In genomic region chr14:104038628-104039325, GRCm38 (mm10) we compare ENCODE assay signal across 8 mouse cellular contexts.
DNase-seq lines count a peak whose midpoint lies in the region; ATAC-seq and TF ChIP-seq lines count a peak whose summit lies in the region.

No protein-coding gene starts in this region.

- H3K4me3 ChIP-seq in MEL (ENCODE audit: control insufficient read depth in 1 of 2, insufficient read depth in 1 of 2, low read depth in 2 of 2, low read length in 2 of 2): no peak overlapping the region
- H3K4me3 ChIP-seq in bone marrow macrophage, adult 2 months (ENCODE audit: insufficient read depth, low read length): no peak overlapping the region
- H3K4me3 ChIP-seq in embryonic facial prominence, embryonic 14.5 days (ENCODE audit: low read depth, low read length): no peak overlapping the region
- H3K4me3 ChIP-seq in lung, embryonic 15.5 days: no peak overlapping the region

- peak; percentile 18 to 73 (median 71); a peak in 4 of 6 replicates for TF ChIP-seq CTCF in MEL (IDR thresholded peaks at IDR 0.05 in 2 of 3, conservative IDR thresholded peaks at IDR 0.05 in 1 of 3; ENCODE audit: control insufficient read depth in 1 of 3, insufficient read depth in 1 of 3, low read depth in 2 of 3, low read length in 3 of 3, poor library complexity in 1 of 3, severe bottlenecking in 1 of 3)
- peak; percentile 81 for TF ChIP-seq CTCF in bone marrow macrophage, adult 2 months (IDR thresholded peaks at IDR 0.05; ENCODE audit: low read depth, low read length)

- peak; percentile 40 for DNase-seq in MEL (ENCODE audit: low read depth, low spot score)
- DNase-seq in embryonic facial prominence, embryonic 14.5 days (ENCODE audit: low spot score): peak; percentile 83
- peak; percentile 18 to 31 for DNase-seq in heart, postnatal 36 days
- peak; percentile 2 for DNase-seq in large intestine, adult 2 months (ENCODE audit: low read depth, low spot score)
- peak; percentile 84 for DNase-seq in retina, postnatal 1 day

- no peaks in the 10 kb centered on the region for H3K9me3 ChIP-seq in MEL (replicated peaks; ENCODE audit: insufficient read depth, low read length)
- H3K9me3 ChIP-seq in embryonic facial prominence, embryonic 14.5 days (ENCODE audit: control insufficient read depth, low read length): no peaks in the 10 kb centered on the region
- H3K9me3 ChIP-seq in lung, embryonic 15.5 days: no peaks in the 10 kb centered on the region

- peak; percentile 77 for TF ChIP-seq RAD21 in MEL (IDR thresholded peaks at IDR 0.05; ENCODE audit: low read depth, low read length)

- H3K27me3 ChIP-seq in MEL (ENCODE audit: control insufficient read depth in 1 of 2, insufficient read depth in 2 of 2, low read length in 2 of 2): no peaks in the 10 kb centered on the region; a peak in 1 of 4 replicates
- no peaks in the 10 kb centered on the region; the same call in 1 of the 2 replicates for H3K27me3 ChIP-seq in embryonic facial prominence, embryonic 14.5 days (replicated peaks; ENCODE audit: control insufficient read depth, insufficient read depth, low read length)
- 0 out of 2 replicates have a peak, but pooled peaks cover 3% of the 10 kb centered on the region for H3K27me3 ChIP-seq in lung, embryonic 15.5 days

- TF ChIP-seq POLR2A in MEL (IDR thresholded peaks at IDR 0.05; ENCODE audit: control insufficient read depth in 1 of 2, insufficient read depth in 1 of 2, low read depth in 1 of 2, low read length in 2 of 2, poor library complexity in 1 of 2): no peak
- no peak for TF ChIP-seq POLR2A in bone marrow macrophage, adult 2 months (IDR thresholded peaks at IDR 0.05; ENCODE audit: borderline replicate concordance, low read depth, low read length)

- WGBS in embryonic facial prominence, embryonic 14.5 days: 7% methylated on average over 13 of the region's 13 CpGs
- WGBS in large intestine, adult 2 months: 11% methylated on average over 13 of the region's 13 CpGs
- WGBS in lung, embryonic 15.5 days: 7% methylated on average over 13 of the region's 13 CpGs

- no peaks in the 10 kb centered on the region for H3K4me1 ChIP-seq in MEL (ENCODE audit: control insufficient read depth in 1 of 2, insufficient read depth in 2 of 2, low read length in 2 of 2)
- H3K4me1 ChIP-seq in bone marrow macrophage, adult 2 months (ENCODE audit: control insufficient read depth, insufficient read depth, low read length): no peaks in the 10 kb centered on the region
- no peaks in the 10 kb centered on the region for H3K4me1 ChIP-seq in embryonic facial prominence, embryonic 14.5 days (ENCODE audit: control insufficient read depth, insufficient read depth, low read length)
- no peaks in the 10 kb centered on the region for H3K4me1 ChIP-seq in lung, embryonic 15.5 days

- no peaks in the 10 kb centered on the region for H3K36me3 ChIP-seq in MEL (ENCODE audit: control insufficient read depth in 1 of 2, insufficient read depth in 2 of 2, low read length in 2 of 2)
- no peaks in the 10 kb centered on the region for H3K36me3 ChIP-seq in embryonic facial prominence, embryonic 14.5 days (ENCODE audit: control insufficient read depth, insufficient read depth, low read length)
- H3K36me3 ChIP-seq in lung, embryonic 15.5 days: no peaks in the 10 kb centered on the region

- H3K79me2 ChIP-seq in MEL (ENCODE audit: control insufficient read depth, insufficient read depth, low read length, poor library complexity): no peaks in the 10 kb centered on the region

- H3K9ac ChIP-seq in MEL (ENCODE audit: control insufficient read depth, low read depth, low read length, poor library complexity, severe bottlenecking): no peak overlapping the region
- no peak overlapping the region for H3K9ac ChIP-seq in embryonic facial prominence, embryonic 14.5 days (ENCODE audit: low read depth, low read length)
- no peak overlapping the region for H3K9ac ChIP-seq in lung, embryonic 15.5 days

- H3K4me2 ChIP-seq in embryonic facial prominence, embryonic 14.5 days (ENCODE audit: low read depth, low read length): no peak overlapping the region
- H3K4me2 ChIP-seq in lung, embryonic 15.5 days: peak overlapping the region; percentile 32; the same call in 1 of the 2 replicates

- ATAC-seq in embryonic facial prominence, embryonic 14.5 days (ENCODE audit: low read depth): peak; percentile 72
- ATAC-seq in lung, embryonic 15.5 days (ENCODE audit: borderline replicate concordance, extremely low read depth, low FRiP score, low TSS enrichment): peak; percentile 79
- no peak for ATAC-seq in erythroblast, adult 5-6 weeks (replicated peaks; ENCODE audit: low FRiP score, poor library complexity, severe bottlenecking)

- TF ChIP-seq EP300 in MEL (IDR thresholded peaks at IDR 0.05; ENCODE audit: low read depth in 1 of 2, low read length in 2 of 2): no peak

- intact Hi-C loops in heart, postnatal 36 days (cut with DNase I): loop anchor here (2.0 to 10.0 kb wide), 2 partner anchors 576 to 776 kb away; no protein-coding TSS in a partner anchor

- no peak overlapping the region for H3K27ac ChIP-seq in MEL (ENCODE audit: control insufficient read depth, low read depth, low read length)
- H3K27ac ChIP-seq in bone marrow macrophage, adult 2 months (ENCODE audit: insufficient read depth, low read depth, low read length): no peak overlapping the region
- no peak overlapping the region for H3K27ac ChIP-seq in embryonic facial prominence, embryonic 14.5 days (replicated peaks; ENCODE audit: low read depth, low read length)
- H3K27ac ChIP-seq in lung, embryonic 15.5 days: no peak overlapping the region

TF ChIP-seq in MEL, 35 proteins besides CTCF, POLR2A, EP300 and RAD21:
- TF ChIP-seq USF2 (IDR thresholded peaks at IDR 0.05; ENCODE audit: borderline replicate concordance in 1 of 2, insufficient read depth in 1 of 2, low read depth in 1 of 2, low read length in 2 of 2) (no peak), NRF1 (IDR thresholded peaks at IDR 0.05; ENCODE audit: insufficient read depth, low read depth, low read length, poor library complexity, severe bottlenecking) (no peak), TAL1 (IDR thresholded peaks at IDR 0.05; ENCODE audit: low read length) (no peak), ZKSCAN1 (IDR thresholded peaks at IDR 0.05; ENCODE audit: low read depth, low read length) (no peak), MXI1 (IDR thresholded peaks at IDR 0.05; ENCODE audit: low read depth, low read length) (no peak), MAX (IDR thresholded peaks at IDR 0.05; ENCODE audit: low read length) (no peak), CHD2 (IDR thresholded peaks at IDR 0.05; ENCODE audit: low read length) (no peak), ZC3H11A (IDR thresholded peaks at IDR 0.05; ENCODE audit: low read depth, low read length) (peak; percentile 53; the same call in 1 of the 2 replicates), MEF2A (IDR thresholded peaks at IDR 0.05; ENCODE audit: extremely low read depth, insufficient replicate concordance, low read depth, low read length, poor library complexity, severe bottlenecking) (no peak), SMC3 (IDR thresholded peaks at IDR 0.05; ENCODE audit: low read depth, low read length) (peak; percentile 73), TBP (IDR thresholded peaks at IDR 0.05; ENCODE audit: low read depth, low read length) (no peak), POLR2AphosphoS5 (IDR thresholded peaks at IDR 0.05; ENCODE audit: borderline replicate concordance, low read depth, low read length) (no peak)

Comparison
In these comparisons a context has a peak if more than half of its experiments do, and no peak if none do; other contexts are left out.
1. DNase-seq: peak in every context shown above with its lines; median percentile 84 in retina, postnatal 1 day; 83 in embryonic facial prominence, embryonic 14.5 days; 40 in MEL; 24 in heart, postnatal 36 days; 2 in large intestine, adult 2 months.